Mouse (Mus musculus): ENCODE data around the gene Fam181b.

Fam181b gene

DNA sequence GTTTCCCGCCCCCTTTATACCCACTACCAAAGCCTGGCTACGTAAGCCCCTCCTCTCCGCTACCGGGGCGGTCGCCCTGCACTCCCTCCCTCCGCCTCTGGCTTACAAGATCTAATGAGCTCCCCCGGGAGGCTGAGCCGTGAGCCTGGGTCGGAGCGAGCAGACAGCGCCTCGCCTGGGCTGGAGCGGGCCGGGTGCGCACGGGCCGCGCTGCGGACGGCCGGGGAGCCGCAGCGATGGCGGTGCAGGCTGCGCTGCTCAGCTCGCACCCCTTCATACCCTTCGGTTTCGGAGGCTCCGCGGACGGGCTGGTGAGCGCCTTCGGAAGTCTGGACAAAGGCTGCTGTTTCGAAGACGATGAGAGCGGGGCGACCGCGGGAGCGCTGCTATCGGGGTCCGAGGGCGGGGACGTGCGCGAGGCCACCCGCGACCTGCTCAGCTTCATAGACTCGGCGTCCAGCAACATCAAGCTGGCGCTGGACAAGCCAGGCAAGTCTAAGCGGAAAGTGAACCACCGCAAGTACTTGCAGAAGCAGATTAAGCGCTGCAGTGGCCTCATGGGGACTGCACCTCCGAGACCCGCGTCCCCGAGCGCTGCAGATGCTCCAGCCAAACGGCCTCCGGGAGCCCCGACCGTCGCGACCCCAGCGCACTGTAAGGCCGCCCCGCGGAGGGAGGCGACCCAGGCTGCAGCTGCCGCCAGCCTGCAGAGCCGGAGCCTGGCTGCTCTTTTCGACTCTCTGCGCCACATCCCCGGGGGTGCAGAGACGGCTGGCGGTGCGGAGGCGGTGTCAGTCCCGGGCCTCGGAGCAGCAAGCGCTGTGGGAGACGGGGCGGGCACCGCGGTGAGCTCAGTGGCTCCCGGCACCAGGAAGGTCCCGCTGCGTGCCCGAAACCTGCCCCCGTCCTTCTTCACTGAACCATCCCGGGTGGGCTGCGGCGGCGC lies at the start of gene Fam181b:
TSS of gene Fam181b (plus strand) at position 81 of the 946 bp plus-strand sequence.
- Histone ChIP-seq H3K4me3 (replicated peaks; ENCODE audit: low read length) (peak within 1 kb of the TSS; percentile 86), H3K9me3 (ENCODE audit: low read length) (no peaks in the 10 kb centered on the region), H3K4me1 (replicated peaks; ENCODE audit: low read depth, low read length) (peaks cover 25% of the 10 kb centered on the region), H3K36me3 (ENCODE audit: insufficient read depth, low read length) (no peaks in the 10 kb centered on the region), H3K27me3 (ENCODE audit: insufficient read depth, low read length) (peaks cover 57% of the 10 kb centered on the region)
- TF ChIP-seq CTCF (conservative IDR thresholded peaks at IDR 0.05; ENCODE audit: low read length) = no peak
- no peak for TF ChIP-seq POU5F1 (IDR thresholded peaks at IDR 0.05; ENCODE audit: borderline replicate concordance, low read length)
- TF ChIP-seq NANOG (IDR thresholded peaks at IDR 0.05; ENCODE audit: borderline replicate concordance, low read length) = no peak

DNA sequence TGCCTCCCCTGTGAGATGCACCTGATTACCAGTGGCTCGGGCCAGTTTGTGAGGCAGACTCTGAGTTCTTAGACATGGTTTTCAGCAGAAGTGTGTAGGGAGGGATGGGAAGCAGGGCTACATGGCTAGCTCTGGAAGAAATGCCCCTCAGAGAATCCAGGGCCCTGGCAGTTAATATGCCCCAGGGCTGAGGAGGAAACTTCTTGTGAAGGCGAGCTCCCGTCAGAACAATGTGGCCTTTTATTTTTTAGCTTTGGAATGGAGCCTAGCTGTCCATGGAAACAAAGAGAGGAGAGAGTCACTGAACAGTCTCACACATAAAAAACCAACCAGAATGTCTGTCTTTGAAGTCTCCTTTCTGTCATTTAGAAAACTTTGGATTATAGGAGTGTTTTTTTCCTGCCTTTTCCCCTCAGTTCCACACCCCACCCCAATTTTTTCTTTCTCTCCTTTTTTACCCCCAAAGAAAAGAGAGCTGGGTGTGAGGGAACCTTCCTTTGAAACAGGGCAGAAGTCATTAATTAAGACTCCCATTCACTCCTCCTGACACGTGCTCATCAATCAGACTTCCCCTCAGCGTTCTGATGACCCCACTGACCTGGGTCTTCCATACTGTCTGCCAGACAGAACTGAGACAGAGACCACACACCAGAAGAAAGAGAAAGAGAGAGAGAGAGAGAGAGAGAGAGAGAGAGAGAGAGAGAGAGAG lies 41.7 kb upstream of the Fam181b start:
- no peak for TF ChIP-seq NANOG (IDR thresholded peaks at IDR 0.05; ENCODE audit: borderline replicate concordance, low read length)
- no peak for TF ChIP-seq POU5F1 (IDR thresholded peaks at IDR 0.05; ENCODE audit: borderline replicate concordance, low read length)
- no peak for TF ChIP-seq CTCF (conservative IDR thresholded peaks at IDR 0.05; ENCODE audit: low read length)
- H3K4me1 ChIP-seq (replicated peaks; ENCODE audit: low read depth, low read length) = no peaks in the 10 kb centered on the region
- no peaks in the 10 kb centered on the region for H3K27me3 ChIP-seq (ENCODE audit: insufficient read depth, low read length)
- no peak overlapping the region for H3K4me3 ChIP-seq (replicated peaks; ENCODE audit: low read length)
- no peaks in the 10 kb centered on the region for H3K9me3 ChIP-seq (ENCODE audit: low read length)
- no peaks in the 10 kb centered on the region for H3K36me3 ChIP-seq (ENCODE audit: insufficient read depth, low read length)

DNA sequence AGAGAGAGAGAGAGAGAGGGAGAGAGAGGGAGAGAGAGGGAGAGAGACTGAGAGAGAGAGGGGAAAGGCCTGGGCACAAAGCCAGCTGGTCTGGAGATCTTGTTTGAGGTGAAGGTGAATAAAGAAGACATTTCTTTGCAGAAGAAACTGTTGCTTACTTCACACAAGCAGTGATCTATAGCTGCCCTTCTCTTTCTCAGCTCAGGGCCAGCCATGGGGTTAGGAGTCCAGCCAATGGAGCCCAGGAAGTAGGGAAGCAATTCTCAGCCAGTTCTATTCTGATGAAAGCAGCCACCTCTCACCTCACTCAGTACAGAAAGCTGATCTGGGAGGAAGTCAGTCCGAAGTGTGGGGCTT lies 41.2 kb upstream of the Fam181b start:
- TF ChIP-seq NANOG (IDR thresholded peaks at IDR 0.05; ENCODE audit: borderline replicate concordance, low read length) = no peak
- TF ChIP-seq POU5F1 (IDR thresholded peaks at IDR 0.05; ENCODE audit: borderline replicate concordance, low read length) = no peak
- no peak for TF ChIP-seq CTCF (conservative IDR thresholded peaks at IDR 0.05; ENCODE audit: low read length)
- Histone ChIP-seq H3K27me3 (ENCODE audit: insufficient read depth, low read length) (no peaks in the 10 kb centered on the region), H3K36me3 (ENCODE audit: insufficient read depth, low read length) (no peaks in the 10 kb centered on the region), H3K4me3 (replicated peaks; ENCODE audit: low read length) (no peak overlapping the region), H3K9me3 (ENCODE audit: low read length) (no peaks in the 10 kb centered on the region), H3K4me1 (replicated peaks; ENCODE audit: low read depth, low read length) (no peaks in the 10 kb centered on the region)

DNA sequence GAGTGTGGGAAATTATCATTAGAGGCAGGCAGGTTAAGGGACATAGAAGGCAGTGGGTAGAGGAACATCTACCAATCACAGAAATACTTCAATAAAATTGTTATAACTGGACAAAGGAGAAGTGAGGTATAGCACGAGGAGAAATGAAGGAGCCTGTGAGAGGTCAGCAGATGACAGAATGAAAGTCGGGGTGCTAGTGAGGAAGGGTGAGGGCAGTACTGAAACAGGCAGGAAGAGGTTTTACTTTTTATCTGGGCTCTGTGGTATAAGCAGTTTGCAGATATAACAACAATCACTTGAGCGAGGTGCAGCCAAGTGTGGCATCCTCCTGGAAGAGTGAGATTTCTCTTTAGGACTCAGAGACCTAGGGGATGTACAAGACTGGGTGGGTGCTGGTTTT lies 40.1 kb upstream of the Fam181b start:
- TF ChIP-seq POU5F1 (IDR thresholded peaks at IDR 0.05; ENCODE audit: borderline replicate concordance, low read length) (no peak), NANOG (IDR thresholded peaks at IDR 0.05; ENCODE audit: borderline replicate concordance, low read length) (no peak), CTCF (conservative IDR thresholded peaks at IDR 0.05; ENCODE audit: low read length) (no peak)
- Histone ChIP-seq H3K27me3 (ENCODE audit: insufficient read depth, low read length) (no peaks in the 10 kb centered on the region), H3K9me3 (ENCODE audit: low read length) (no peaks in the 10 kb centered on the region), H3K36me3 (ENCODE audit: insufficient read depth, low read length) (no peaks in the 10 kb centered on the region), H3K4me1 (replicated peaks; ENCODE audit: low read depth, low read length) (no peaks in the 10 kb centered on the region), H3K4me3 (replicated peaks; ENCODE audit: low read length) (no peak overlapping the region)

DNA sequence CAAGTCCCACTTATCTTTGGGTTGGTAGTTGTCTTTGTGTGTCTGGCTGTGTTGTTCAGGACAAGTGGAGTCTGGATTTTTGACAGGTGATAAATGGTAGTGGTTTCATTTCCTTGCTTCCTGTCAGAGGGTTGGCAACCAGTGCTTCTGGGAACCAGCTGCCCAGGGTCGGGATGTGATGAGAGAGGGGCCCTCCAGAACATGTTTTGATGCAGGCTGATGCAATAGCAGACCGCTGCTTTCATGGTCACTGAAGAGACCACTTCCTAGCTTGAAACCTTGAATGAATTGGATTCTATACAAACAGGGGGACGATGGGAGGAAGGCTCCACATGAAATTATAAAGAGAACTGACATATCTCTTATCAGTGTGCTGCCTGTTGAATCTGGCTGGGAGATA lies 35.3 kb upstream of the Fam181b start:
- Histone ChIP-seq H3K9me3 (ENCODE audit: low read length) (no peaks in the 10 kb centered on the region), H3K36me3 (ENCODE audit: insufficient read depth, low read length) (no peaks in the 10 kb centered on the region), H3K4me1 (replicated peaks; ENCODE audit: low read depth, low read length) (no peaks in the 10 kb centered on the region), H3K4me3 (replicated peaks; ENCODE audit: low read length) (no peak overlapping the region), H3K27me3 (ENCODE audit: insufficient read depth, low read length) (no peaks in the 10 kb centered on the region)
- TF ChIP-seq CTCF (conservative IDR thresholded peaks at IDR 0.05; ENCODE audit: low read length) (no peak), NANOG (IDR thresholded peaks at IDR 0.05; ENCODE audit: borderline replicate concordance, low read length) (no peak), POU5F1 (IDR thresholded peaks at IDR 0.05; ENCODE audit: borderline replicate concordance, low read length) (no peak)

DNA sequence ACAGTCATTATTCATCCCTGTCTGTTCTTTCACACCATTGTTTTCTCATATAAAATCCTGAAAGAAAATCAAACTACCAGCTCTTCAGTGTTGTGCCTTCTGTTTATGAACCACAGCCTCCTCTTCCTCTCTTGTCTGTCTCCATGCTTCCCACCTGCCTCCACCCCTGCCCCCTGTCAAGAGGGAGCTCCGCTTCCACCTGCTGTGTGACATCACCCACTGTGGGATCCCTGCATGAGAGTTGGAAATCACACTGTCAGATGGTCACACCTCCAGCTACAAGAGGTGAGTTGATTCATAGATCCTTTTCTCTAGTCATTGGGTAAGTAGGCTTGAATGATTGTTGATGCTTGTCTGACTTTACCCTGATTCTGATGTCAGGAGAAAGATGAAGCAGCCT lies 34.9 kb upstream of the Fam181b start:
- H3K27me3 ChIP-seq (ENCODE audit: insufficient read depth, low read length) = no peaks in the 10 kb centered on the region
- H3K4me1 ChIP-seq (replicated peaks; ENCODE audit: low read depth, low read length) = no peaks in the 10 kb centered on the region
- TF ChIP-seq POU5F1 (IDR thresholded peaks at IDR 0.05; ENCODE audit: borderline replicate concordance, low read length) = no peak
- TF ChIP-seq NANOG (IDR thresholded peaks at IDR 0.05; ENCODE audit: borderline replicate concordance, low read length) = no peak
- TF ChIP-seq CTCF (conservative IDR thresholded peaks at IDR 0.05; ENCODE audit: low read length) = no peak
- no peak overlapping the region for H3K4me3 ChIP-seq (replicated peaks; ENCODE audit: low read length)
- H3K9me3 ChIP-seq (ENCODE audit: low read length) = no peaks in the 10 kb centered on the region
- no peaks in the 10 kb centered on the region for H3K36me3 ChIP-seq (ENCODE audit: insufficient read depth, low read length)

DNA sequence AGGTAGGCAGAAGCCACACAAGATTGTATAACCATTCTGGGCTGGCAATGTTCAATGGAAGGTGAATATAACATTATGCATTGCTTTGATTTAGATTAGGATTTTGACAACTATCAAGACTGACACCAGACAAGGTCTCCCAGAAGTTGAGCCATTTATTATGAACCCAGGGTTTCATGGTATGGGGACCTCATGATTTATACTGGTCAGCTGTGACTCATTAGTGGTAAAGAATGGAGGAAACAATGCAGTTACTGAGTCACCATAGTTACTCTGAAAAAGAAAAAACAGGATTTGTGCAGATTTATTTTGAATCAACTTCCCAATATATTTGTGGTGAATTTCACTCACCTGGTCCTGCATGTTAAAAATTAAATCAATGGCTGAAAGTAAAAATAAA lies 18.8 kb upstream of the Fam181b start:
- TF ChIP-seq CTCF (conservative IDR thresholded peaks at IDR 0.05; ENCODE audit: low read length) (no peak), POU5F1 (IDR thresholded peaks at IDR 0.05; ENCODE audit: borderline replicate concordance, low read length) (no peak), NANOG (IDR thresholded peaks at IDR 0.05; ENCODE audit: borderline replicate concordance, low read length) (no peak)
- Histone ChIP-seq H3K9me3 (ENCODE audit: low read length) (peaks cover 4% of the 10 kb centered on the region; the same call in 1 of the 2 replicates), H3K4me1 (replicated peaks; ENCODE audit: low read depth, low read length) (no peaks in the 10 kb centered on the region), H3K36me3 (ENCODE audit: insufficient read depth, low read length) (no peaks in the 10 kb centered on the region), H3K27me3 (ENCODE audit: insufficient read depth, low read length) (no peaks in the 10 kb centered on the region; the same call in 1 of the 2 replicates), H3K4me3 (replicated peaks; ENCODE audit: low read length) (no peak overlapping the region)

DNA sequence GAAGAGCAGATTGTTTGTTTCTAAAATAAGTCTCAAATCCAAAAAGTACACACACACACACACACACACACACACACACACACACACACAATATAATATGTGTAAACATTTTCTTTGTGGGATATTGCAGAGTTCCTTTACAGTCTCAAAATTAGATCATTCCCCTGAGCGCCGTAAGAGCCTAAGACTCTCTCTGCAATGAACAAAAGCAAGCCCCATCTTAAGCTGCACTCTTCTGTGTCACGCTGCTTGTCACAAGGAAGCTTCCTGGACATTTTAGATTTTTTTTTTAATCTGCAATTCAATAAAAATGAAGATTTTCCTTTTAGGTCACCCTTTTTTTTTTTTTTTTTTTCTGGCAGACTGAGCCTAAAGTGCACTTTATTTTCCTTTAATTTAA lies 17.9 kb upstream of the Fam181b start:
- no peak for TF ChIP-seq NANOG (IDR thresholded peaks at IDR 0.05; ENCODE audit: borderline replicate concordance, low read length)
- no peak for TF ChIP-seq POU5F1 (IDR thresholded peaks at IDR 0.05; ENCODE audit: borderline replicate concordance, low read length)
- no peak for TF ChIP-seq CTCF (conservative IDR thresholded peaks at IDR 0.05; ENCODE audit: low read length)
- Histone ChIP-seq H3K4me3 (replicated peaks; ENCODE audit: low read length) (no peak overlapping the region), H3K27me3 (ENCODE audit: insufficient read depth, low read length) (no peaks in the 10 kb centered on the region; the same call in 1 of the 2 replicates), H3K4me1 (replicated peaks; ENCODE audit: low read depth, low read length) (no peaks in the 10 kb centered on the region), H3K9me3 (ENCODE audit: low read length) (peaks cover 4% of the 10 kb centered on the region; the same call in 1 of the 2 replicates), H3K36me3 (ENCODE audit: insufficient read depth, low read length) (no peaks in the 10 kb centered on the region)
